8 mouse cellular contexts compared by ENCODE assay signal in the genomic region with DNA sequence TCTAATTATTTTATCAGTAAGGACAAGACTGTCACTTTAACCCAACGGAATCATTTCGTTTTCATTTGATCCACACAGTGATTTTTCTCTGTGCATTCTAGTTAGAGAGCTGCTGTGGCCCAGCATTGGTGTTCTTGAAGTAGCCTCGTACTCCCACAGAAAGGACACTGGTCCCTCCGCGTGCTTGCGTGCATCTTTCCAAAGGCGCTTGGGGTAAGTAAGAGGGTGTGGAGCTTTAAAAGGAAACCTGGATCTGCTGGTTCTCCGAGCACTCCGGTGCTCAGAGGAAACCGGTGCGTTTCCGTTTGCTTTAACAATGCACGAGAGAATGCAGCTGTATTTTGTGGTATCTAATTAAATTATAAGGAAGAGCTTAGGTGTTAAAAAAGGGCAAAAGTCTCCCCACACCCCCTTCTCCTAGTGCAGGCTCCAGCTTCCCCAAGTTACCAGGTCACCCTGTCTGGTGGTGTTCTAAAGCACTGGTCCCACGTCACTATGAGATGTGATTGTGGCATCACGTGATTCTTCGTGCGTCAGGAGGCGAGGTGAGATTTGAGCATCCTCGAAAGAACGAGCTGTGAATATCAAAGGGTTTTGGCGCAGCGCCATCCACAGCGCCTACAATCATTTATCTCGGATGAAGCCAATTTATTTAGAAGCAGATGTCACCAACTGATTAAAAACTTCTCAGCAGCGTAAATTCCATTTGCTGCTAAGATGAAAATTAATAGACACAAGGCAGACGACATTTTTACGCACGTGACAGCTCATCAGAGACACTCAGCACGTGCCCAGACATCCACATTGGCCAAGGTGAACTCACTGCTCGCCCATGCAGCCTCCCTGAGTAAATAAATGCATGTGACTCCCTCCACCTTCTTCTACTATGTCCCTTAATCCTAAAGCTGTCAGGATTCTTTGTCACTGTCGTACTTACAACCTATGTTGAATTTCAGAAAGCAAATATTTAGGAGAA. TPM values are rescaled to one million over a fixed set of nuclear protein-coding genes. Genes with fewer than 3 reads are reported as not detected.
DNase-seq lines count a peak whose midpoint lies in the region; ATAC-seq lines count a peak whose summit lies in the region.

No protein-coding gene starts in this region.

- peak overlapping the region; percentile 45 for H3K4me2 ChIP-seq in embryonic facial prominence, embryonic 12.5 days (replicated peaks)
- H3K4me2 ChIP-seq in intestine, embryonic 15.5 days (replicated peaks), result peak overlapping the region; percentile 38

- H3K9ac ChIP-seq in embryonic facial prominence, embryonic 12.5 days, result no peak overlapping the region
- H3K9ac ChIP-seq in intestine, embryonic 15.5 days, result no peak overlapping the region

- DNase-seq in adrenal gland, postnatal 14 days, result peak; percentile 11
- DNase-seq in adrenal gland, adult 2 months, result no peak
- DNase-seq in ES-CJ7 (ENCODE audit: low read depth, low spot score), result peak; percentile 58
- peak; percentile 17 for DNase-seq in midbrain, embryonic 10.5 days (ENCODE audit: low spot score)
- DNase-seq in telencephalon, adult 2 months (ENCODE audit: low read depth, low spot score), result peak; percentile 85
- no peak for DNase-seq in urinary bladder, postnatal 14 days (ENCODE audit: low spot score)

- H3K27ac ChIP-seq in embryonic facial prominence, embryonic 12.5 days, result no peak overlapping the region
- H3K27ac ChIP-seq in intestine, embryonic 15.5 days, result no peak overlapping the region
- peak overlapping the region; percentile 61; the same call in 1 of the 2 replicates for H3K27ac ChIP-seq in midbrain, embryonic 10.5 days (replicated peaks)

- peak overlapping the region; percentile 24 for H3K4me3 ChIP-seq in embryonic facial prominence, embryonic 12.5 days
- H3K4me3 ChIP-seq in intestine, embryonic 15.5 days (replicated peaks), result no peak overlapping the region
- H3K4me3 ChIP-seq in midbrain, embryonic 10.5 days, result peak overlapping the region; percentile 49

- H3K27me3 ChIP-seq in embryonic facial prominence, embryonic 12.5 days, result peaks cover 4% of the 10 kb centered on the region; the same call in 1 of the 2 replicates
- H3K27me3 ChIP-seq in intestine, embryonic 15.5 days (replicated peaks), result no peaks in the 10 kb centered on the region
- peaks cover 9% of the 10 kb centered on the region; the same call in 1 of the 2 replicates for H3K27me3 ChIP-seq in midbrain, embryonic 10.5 days (ENCODE audit: low read depth, poor library complexity, severe bottlenecking)

- H3K36me3 ChIP-seq in embryonic facial prominence, embryonic 12.5 days, result no peaks in the 10 kb centered on the region
- H3K36me3 ChIP-seq in intestine, embryonic 15.5 days, result no peaks in the 10 kb centered on the region
- H3K36me3 ChIP-seq in midbrain, embryonic 10.5 days, result no peaks in the 10 kb centered on the region

- H3K9me3 ChIP-seq in embryonic facial prominence, embryonic 12.5 days, result no peaks in the 10 kb centered on the region
- H3K9me3 ChIP-seq in intestine, embryonic 15.5 days, result no peaks in the 10 kb centered on the region
- H3K9me3 ChIP-seq in midbrain, embryonic 10.5 days (replicated peaks), result no peaks in the 10 kb centered on the region

- no peak for ATAC-seq in embryonic facial prominence, embryonic 12.5 days (ENCODE audit: insufficient number of reproducible peaks, insufficient read depth, low FRiP score, low TSS enrichment)
- no peak for ATAC-seq in intestine, embryonic 15.5 days

- H3K4me1 ChIP-seq in embryonic facial prominence, embryonic 12.5 days, result no peaks in the 10 kb centered on the region
- H3K4me1 ChIP-seq in intestine, embryonic 15.5 days (replicated peaks), result no peaks in the 10 kb centered on the region
- H3K4me1 ChIP-seq in midbrain, embryonic 10.5 days, result peaks cover 12% of the 10 kb centered on the region

- 19% methylated on average over 31 of the region's 31 CpGs for WGBS in embryonic facial prominence, embryonic 12.5 days
- WGBS in intestine, embryonic 15.5 days, result 17% methylated on average over 31 of the region's 31 CpGs
- 22% methylated on average over 31 of the region's 31 CpGs for WGBS in midbrain, embryonic 10.5 days

RNA-seq across cellular contexts. Expression of a gene that starts 14.1 kb away (rescaled TPM):
- total RNA-seq in adrenal gland, postnatal 14 days (2021), result 2.4 and 3.9 TPM in 2 replicates
- 1 to 10 TPM; 3.4 to 4.2 TPM for total RNA-seq in adrenal gland, adult 2 months (2021)
- polyA plus RNA-seq in adrenal gland, adult 2 months (2012; rRNA removed), result 9.0 and 12.1 TPM in 2 replicates
- polyA plus RNA-seq in embryonic facial prominence, embryonic 12.5 days (2016; fragmentation: Nextera tagmentation; extraction: Ambion mirVana), result 9.0 TPM in 2 replicates
- polyA plus RNA-seq in intestine, embryonic 15.5 days (2015; fragmentation: Nextera tagmentation; extraction: Ambion mirVana), result 3.9 and 4.1 TPM in 2 replicates
- 10.6 and 18.8 TPM in 2 replicates for polyA plus RNA-seq in midbrain, embryonic 10.5 days (2016; fragmentation: Nextera tagmentation; extraction: Ambion mirVana)

Comparison
In these comparisons a context has a peak if more than half of its experiments do, and no peak if none do; other contexts are left out.
1. DNase-seq: peak in adrenal gland, postnatal 14 days (single experiment), ES-CJ7 (single experiment), midbrain, embryonic 10.5 days (single experiment) and telencephalon, adult 2 months (single experiment); none in adrenal gland, adult 2 months (single experiment) and urinary bladder, postnatal 14 days (single experiment).